Mouse (Mus musculus) neural tube, postnatal 0 days (tissue): ENCODE measurements around the gene Dnajb9. TPM values are rescaled to one million over a fixed set of nuclear protein-coding genes. Genes with fewer than 3 reads are reported as not detected.

Experiments used
- microRNA-seq: library from miRNA; unstranded; fragments of <30 nt; microRNA quantifications from one replicate; pipeline ENCODE4, GENCODE M21; 2016
- polyA plus RNA-seq: library from polyadenylated mRNA; unstranded; fragments of >200 nt; fragmentation: Nextera tagmentation; extraction: Ambion mirVana; gene quantifications from 2 replicates; pipeline ENCODE4 v1.2.1, GENCODE M21; 2015

The Dnajb9 gene
- 32.9 and 36.9 TPM in 2 replicates for polyA plus RNA-seq

DNA sequence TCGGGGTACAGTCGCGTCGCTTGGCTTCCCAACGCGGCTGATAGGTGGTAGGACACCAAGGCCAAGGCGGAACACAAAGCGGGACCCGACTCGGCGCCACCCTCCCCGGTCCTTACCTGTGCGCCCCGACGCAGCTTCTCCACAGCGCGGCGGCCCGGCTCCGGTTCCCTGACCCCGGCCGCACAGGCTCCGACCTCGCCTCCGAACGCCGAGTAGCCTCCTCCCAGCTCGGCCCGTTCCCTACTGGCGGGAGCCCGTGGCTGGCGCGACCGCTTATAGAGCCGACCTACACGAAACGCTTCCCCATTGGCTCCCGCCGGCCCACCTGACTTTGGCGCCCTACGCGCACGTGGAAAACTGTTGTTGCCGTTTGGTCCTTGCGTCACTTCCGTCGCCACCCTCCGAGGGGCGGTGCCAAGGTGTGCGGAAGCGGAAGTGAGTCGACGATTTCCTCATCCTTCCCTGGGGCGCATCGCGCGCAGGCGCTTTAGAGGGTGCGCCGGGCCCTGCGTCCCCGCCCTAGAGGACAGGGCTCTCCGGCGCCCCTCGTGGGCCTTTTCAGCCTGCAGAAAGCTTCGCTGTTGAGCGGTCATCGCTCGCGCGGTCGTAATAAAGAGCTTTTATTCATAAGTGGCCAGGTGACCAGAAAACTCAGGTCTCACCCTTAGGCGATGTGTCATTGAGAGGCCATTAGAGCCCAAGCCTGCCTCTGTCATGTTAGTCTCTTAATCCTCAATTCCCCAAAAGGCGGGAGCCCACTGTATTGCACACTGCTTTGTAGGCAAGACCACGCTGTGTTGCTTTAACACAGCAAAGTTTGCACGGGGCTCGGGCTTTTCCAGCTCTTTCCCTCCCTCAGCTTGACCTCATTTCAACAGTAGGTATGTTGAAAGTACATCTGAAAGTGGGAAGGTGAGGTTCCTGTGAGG lies at the start of gene Dnajb9:
TSS of gene Dnajb9 (minus strand) at position 503 of the 929 bp plus-strand sequence.

DNA sequence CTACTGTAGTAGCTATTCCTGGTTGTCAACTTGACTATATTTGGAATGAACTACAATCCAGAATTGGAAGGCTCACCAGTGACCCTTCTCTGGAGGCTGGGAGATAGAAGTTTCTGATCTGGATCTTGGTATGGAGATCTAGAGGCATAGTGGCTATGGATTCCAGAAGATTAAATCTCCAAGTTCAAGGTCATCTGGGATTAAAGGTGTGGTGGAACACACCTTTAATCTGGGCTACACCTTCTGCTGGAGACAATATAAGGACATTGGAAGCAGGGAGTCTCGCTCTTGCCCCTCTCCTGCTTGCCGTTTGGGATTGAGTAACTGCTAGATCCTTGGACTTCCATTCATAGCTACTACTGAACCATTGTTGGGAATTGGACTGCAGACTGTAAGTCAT lies 10.9 kb upstream of the Dnajb9 start, which contains the start of gene Pnpla8:
TSS of gene Pnpla8 (plus strand) at position 301 of the 400 bp plus-strand sequence.

Small RNA genes within 50 kb of the gene (microRNA-seq; reads per million reads assigned to microRNA genes)
- gene Mir5627: not detected

Other genes with a start within 250 kb of the Dnajb9 start
- gene Pnpla8, start 11.0 kb upstream of the Dnajb9 start, polyA plus RNA-seq: 97.8 and 104 TPM in 2 replicates
- gene Nrcam, start 118.6 kb upstream of the Dnajb9 start, polyA plus RNA-seq: 62.7 and 72.6 TPM in 2 replicates